Mouse (Mus musculus) common myeloid progenitor, adult 5-6 weeks (primary cell): Measurements from ENCODE around the gene Ak4. TPM values are rescaled to one million over a fixed set of nuclear protein-coding genes. Genes with fewer than 3 reads are reported as not detected.
A peak's percentile ranks its signal among the peaks of the same experiment; 100 is the strongest.
"Not testable (repeated sequence)": the region's sequence is repeated elsewhere in the genome, so short reads cannot be mapped to it uniquely, and the experiment has no call there.

Experiments used
- ATAC-seq: replicated peaks from 2 replicates; pipeline ENCODE4 v1.8.0; 2016; ENCODE audit warnings: low read depth, mild to moderate bottlenecking, moderate TSS enrichment, inconsistent platforms; ENCODE audit not compliant: poor library complexity, severe bottlenecking
- total RNA-seq: library from RNA; stranded (forward); fragments of 200-1000, 187-1606 nt; gene quantifications from 2 replicates; pipeline ENCODE4 v1.2.3, GENCODE M21; 2017

Gene Ak4
- 6.6 and 8.9 TPM in 2 replicates for total RNA-seq

DNA sequence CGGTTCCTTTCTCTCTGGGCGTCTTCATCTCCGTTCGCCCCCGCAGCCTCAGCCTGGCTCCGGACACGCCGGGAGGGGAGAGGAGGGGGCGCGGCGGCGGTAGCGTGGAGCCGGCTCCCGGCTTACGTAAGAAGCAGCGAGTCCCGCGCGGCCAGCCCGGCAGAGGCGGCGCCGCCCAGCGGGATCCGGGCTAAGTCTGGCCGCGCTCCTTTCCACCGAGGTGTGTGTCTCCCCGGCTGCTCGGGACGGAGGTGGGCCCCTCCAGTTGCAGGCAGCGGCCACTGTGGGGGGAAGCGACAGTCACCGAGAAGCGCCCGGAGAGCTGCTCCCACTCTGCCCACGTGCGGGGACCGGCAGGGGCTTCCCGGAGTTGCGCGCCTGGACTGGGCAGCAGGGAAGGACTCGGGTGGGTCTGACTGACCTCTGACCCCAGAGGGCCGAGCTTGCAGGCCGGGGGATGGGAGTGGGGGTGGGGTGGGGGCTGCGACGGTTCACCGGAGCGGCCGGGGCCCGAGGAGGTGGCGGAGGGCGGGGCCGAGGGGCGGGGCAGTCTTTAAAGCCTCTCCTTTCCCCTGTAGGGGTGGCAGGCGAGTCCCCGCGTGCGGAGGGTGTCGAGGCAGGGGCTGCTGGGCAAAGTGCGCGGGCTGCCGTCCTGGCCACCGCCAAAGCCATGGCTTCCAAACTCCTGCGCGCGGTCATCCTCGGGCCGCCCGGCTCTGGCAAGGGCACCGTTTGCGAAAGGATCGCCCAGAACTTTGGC, at the start of gene Ak4:
TSS of gene Ak4 (plus strand) at position 127 of the 760 bp plus-strand sequence.
- peak; percentile 55 for ATAC-seq

- no peak for ATAC-seq
Measured at GRCm38 (mm10) chr4:101369738-101370275, 49.3 kb upstream of the Ak4 start.

DNA sequence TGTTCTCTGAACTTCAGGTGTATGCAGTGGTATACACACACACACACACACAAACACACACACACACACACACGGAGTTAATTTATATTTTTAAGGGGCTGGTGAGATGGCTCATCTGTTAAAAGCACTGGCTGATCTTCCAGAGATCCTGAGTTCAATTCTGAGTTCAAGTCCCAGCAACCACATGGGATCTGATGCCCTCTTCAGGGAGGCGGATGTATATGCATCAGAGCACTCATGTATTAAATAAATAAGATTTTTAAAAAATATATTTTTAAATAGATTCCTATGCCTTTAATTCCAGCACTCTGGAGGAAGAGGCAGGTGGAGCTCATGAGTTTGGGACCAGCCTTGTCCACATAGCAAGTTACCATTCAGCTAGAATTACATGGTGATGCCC, 46.8 kb upstream of the Ak4 start:
- no peak for ATAC-seq

GRCm38 (mm10) chr4:101372751-101373150, 46.3 kb upstream of the Ak4 start:
- ATAC-seq = no peak

- no peak for ATAC-seq
Measured at GRCm38 (mm10) chr4:101374104-101374503, 45.0 kb upstream of the Ak4 start.

GRCm38 (mm10) chr4:101376835-101377234, 42.2 kb upstream of the Ak4 start:
- no peak for ATAC-seq

- ATAC-seq = no peak
Measured at GRCm38 (mm10) chr4:101378241-101378640, 40.8 kb upstream of the Ak4 start.

DNA sequence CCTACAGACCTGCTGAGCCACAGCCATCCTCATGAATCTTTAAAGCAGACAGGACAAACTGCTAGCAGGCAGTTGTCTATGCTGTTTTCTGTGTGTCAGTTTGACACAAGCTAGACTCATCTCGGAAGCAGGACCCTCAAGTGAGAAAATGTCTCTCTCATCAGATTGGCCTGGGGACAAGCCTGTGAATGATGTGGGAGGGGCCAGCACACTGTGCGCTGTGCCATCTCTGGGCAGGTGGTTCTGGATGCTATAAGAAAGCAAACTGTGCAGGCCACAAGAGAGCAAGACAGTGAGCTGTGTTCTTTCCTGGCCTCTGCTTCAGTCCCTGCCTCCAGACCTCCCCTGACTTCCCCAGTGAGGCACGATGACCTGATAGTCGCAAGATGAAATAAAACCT, 40.3 kb upstream of the Ak4 start:
- ATAC-seq = no peak

DNA sequence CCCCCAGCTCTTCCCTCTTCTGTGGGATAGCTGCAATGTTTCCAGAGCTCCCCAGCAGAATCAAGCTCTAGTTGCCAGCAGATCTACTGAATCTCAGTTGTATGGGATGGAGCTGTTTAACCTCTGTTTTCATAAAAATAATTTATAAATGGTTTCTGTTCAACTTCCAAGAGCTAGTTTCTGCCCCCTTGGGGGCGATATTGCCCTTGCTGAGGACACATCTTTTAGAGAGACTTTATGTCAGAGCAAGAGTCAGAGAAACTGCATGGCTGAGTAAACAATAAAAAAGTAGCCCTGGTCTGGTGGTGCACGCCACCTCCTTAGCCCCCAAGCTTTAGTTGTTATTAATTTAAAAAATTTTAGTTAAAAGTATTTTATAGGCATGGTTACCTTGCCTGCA, 34.1 kb upstream of the Ak4 start:
- peak; percentile 50; the same call in 1 of the 2 replicates for ATAC-seq

DNA sequence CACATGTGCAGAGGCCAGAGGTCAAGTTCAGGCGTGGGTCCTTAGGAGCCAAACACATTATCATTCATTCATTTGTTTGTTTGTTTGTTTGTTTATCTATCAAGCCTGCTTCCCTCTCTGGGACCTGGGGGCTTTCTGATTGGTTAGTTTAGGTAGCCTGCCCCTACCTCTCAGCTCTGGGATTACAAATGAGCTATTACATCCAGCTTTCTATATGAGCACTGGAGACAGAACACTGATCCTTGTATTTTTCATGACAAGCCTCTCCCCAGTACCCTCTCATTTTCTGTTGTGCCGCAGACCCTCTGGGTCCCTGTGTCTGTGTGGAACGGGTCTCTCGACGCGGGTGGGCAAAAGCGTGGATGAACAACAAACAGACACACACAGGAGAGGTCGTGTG, 30.8 kb upstream of the Ak4 start:
- ATAC-seq = no peak

GRCm38 (mm10) chr4:101388656-101389055, 30.4 kb upstream of the Ak4 start:
- ATAC-seq = not testable (repeated sequence)

- ATAC-seq = peak; percentile 77
Measured at GRCm38 (mm10) chr4:101392229-101392628, 26.8 kb upstream of the Ak4 start.

DNA sequence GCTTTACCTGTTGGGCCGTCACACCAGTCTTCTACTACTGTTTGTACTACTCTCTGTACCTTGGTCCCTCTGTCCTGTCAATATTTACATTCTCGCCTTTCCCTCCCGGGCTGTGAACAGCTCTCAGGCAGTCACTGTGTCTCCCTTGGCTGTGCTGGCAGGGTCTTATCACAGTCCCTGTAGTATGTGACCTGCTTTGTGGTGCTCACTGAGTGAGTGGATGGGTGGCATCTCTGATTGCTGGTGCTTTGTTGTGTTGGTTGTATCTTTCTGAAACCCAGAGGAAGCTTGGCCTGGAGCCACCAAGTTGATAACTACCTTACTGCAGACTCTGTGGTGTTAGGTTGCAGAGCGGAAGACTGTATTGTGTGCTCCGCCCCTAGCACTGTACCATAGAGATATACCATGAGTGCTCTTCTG, 25.8 kb upstream of the Ak4 start:
- peak; percentile 88 for ATAC-seq

GRCm38 (mm10) chr4:101395021-101395533, 24.0 kb upstream of the Ak4 start:
- no peak for ATAC-seq

DNA sequence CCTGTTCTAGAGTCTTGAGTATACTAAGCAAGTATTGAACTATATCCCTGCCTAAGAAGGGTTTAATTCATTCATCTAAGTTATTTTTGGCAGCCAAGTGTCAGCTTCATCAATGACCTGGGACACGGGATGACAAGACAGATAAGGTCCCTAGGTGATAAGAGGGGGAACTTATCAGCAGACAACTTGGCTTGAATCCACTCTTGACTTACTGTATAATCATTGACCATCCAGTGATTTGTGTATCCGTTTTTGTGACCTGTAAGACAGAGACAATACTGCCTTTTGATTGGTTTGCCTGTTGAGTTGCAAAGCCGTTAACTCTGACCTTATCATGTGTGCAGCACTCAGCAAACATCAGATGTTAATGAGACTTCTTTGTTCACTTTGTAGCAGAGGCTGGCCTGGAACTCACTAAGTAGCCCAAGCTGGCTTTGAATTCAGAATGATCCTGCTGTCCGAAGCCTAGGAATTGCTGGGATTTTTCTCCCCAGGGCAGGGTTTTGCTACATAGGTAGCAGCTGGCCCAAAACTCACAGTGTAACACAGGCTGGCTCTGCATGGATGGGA, 19.0 kb upstream of the Ak4 start:
- no peak for ATAC-seq

GRCm38 (mm10) chr4:101401945-101402344, 17.1 kb upstream of the Ak4 start:
- peak; percentile 42 for ATAC-seq

GRCm38 (mm10) chr4:101404863-101405262, 14.2 kb upstream of the Ak4 start:
- no peak for ATAC-seq

GRCm38 (mm10) chr4:101406411-101407196, 12.5 kb upstream of the Ak4 start:
- no peak for ATAC-seq

GRCm38 (mm10) chr4:101416966-101417365, 2.1 kb upstream of the Ak4 start:
- ATAC-seq = no peak
